Mouse (Mus musculus): Measurements from ENCODE around the gene Tmem248. TPM values are rescaled to one million over a fixed set of nuclear protein-coding genes. Genes with fewer than 3 reads are reported as not detected.

Tmem248 gene
- polyA plus RNA-seq, 1 experiment from 2014 or later: 42.3 TPM

- Histone ChIP-seq H3K79me2 (ENCODE audit: inconsistent target) (peaks cover 18% of the 10 kb centered on the region), H3K4me3 (ENCODE audit: inconsistent target) (no peak overlapping the region), H3K36me3 (ENCODE audit: inconsistent target) (peaks cover 45% of the 10 kb centered on the region), H3K27ac (no peak overlapping the region)
- WGBS (ENCODE audit: missing documents): 97% methylated on average over 6 of the region's 6 CpGs
Measured at GRCm38 (mm10) chr5:130191865-130192264, 25.0 kb upstream of the Tmem248 start.

GRCm38 (mm10) chr5:130192356-130192944 is 24.4 kb upstream of the Tmem248 start:
- H3K4me3 ChIP-seq (ENCODE audit: inconsistent target): no peak overlapping the region
- WGBS (ENCODE audit: missing documents): 100% methylated on average over 2 of the region's 2 CpGs
- H3K79me2 ChIP-seq (ENCODE audit: inconsistent target): peaks cover 12% of the 10 kb centered on the region
- no peak overlapping the region for H3K27ac ChIP-seq
- peaks cover 42% of the 10 kb centered on the region for H3K36me3 ChIP-seq (ENCODE audit: inconsistent target)

DNA sequence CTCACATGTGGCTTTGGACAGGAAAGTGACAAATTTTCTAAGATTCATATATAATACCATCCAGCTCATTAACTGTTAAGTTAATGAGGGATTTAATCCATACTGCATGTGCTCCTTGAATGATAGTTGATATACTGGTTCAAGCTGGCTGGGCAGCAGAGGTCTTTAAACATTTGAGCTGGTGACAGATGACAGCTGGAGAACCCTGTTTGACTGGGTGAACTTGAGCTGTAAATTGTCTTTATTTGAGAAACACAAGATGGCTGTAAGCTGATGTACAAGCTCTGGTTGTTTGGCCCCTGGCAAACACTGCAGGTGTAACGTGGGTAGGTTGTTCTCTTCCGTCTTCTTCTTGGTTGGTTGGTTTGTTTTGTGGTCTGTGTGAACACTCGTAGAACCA is 23.1 kb upstream of the Tmem248 start:
- H3K27ac ChIP-seq: no peak overlapping the region
- peaks cover 44% of the 10 kb centered on the region for H3K36me3 ChIP-seq (ENCODE audit: inconsistent target)
- H3K4me3 ChIP-seq (ENCODE audit: inconsistent target): no peak overlapping the region
- 92% methylated on average over 3 of the region's 3 CpGs for WGBS (ENCODE audit: missing documents)
- peaks cover 9% of the 10 kb centered on the region; the same call in 1 of the 2 replicates for H3K79me2 ChIP-seq (ENCODE audit: inconsistent target)

GRCm38 (mm10) chr5:130196307-130196706 is 20.6 kb upstream of the Tmem248 start:
- 100% methylated on average over 1 of the region's 1 CpGs for WGBS (ENCODE audit: missing documents)
- H3K36me3 ChIP-seq (ENCODE audit: inconsistent target): peaks cover 34% of the 10 kb centered on the region; the same call in 1 of the 2 replicates
- no peak overlapping the region for H3K27ac ChIP-seq
- no peak overlapping the region for H3K4me3 ChIP-seq (ENCODE audit: inconsistent target)
- peaks cover 13% of the 10 kb centered on the region; the same call in 1 of the 2 replicates for H3K79me2 ChIP-seq (ENCODE audit: inconsistent target)

DNA sequence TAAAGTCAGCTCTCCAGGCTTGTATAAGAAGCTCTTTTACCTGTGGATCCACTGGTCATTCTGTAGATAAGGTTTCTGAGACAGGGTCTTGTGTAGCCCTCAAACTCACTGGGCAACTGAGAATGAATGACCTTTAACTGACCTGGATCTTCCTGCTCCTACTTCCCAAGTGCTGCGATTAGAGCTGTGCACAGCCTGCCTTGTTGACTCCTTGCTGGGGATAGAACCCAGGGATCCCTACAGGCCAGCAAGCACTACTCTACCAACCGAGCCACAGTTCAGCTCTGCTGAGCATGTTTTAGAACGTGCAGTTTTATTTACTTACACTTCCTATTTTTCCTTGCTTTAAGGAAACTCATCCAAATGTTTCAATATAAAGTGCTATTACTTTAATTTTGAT is 19.4 kb upstream of the Tmem248 start:
- H3K27ac ChIP-seq: no peak overlapping the region
- H3K79me2 ChIP-seq (ENCODE audit: inconsistent target): peaks cover 13% of the 10 kb centered on the region; the same call in 1 of the 2 replicates
- H3K4me3 ChIP-seq (ENCODE audit: inconsistent target): no peak overlapping the region
- H3K36me3 ChIP-seq (ENCODE audit: inconsistent target): peaks cover 25% of the 10 kb centered on the region; the same call in 1 of the 2 replicates
- WGBS (ENCODE audit: missing documents): 67% methylated on average over 3 of the region's 3 CpGs

GRCm38 (mm10) chr5:130197981-130198380 is 18.9 kb upstream of the Tmem248 start:
- Histone ChIP-seq H3K36me3 (ENCODE audit: inconsistent target) (peaks cover 19% of the 10 kb centered on the region; the same call in 1 of the 2 replicates), H3K4me3 (ENCODE audit: inconsistent target) (no peak overlapping the region), H3K27ac (no peak overlapping the region), H3K79me2 (ENCODE audit: inconsistent target) (peaks cover 13% of the 10 kb centered on the region; the same call in 1 of the 2 replicates)
- 94% methylated on average over 7 of the region's 7 CpGs for WGBS (ENCODE audit: missing documents)

DNA sequence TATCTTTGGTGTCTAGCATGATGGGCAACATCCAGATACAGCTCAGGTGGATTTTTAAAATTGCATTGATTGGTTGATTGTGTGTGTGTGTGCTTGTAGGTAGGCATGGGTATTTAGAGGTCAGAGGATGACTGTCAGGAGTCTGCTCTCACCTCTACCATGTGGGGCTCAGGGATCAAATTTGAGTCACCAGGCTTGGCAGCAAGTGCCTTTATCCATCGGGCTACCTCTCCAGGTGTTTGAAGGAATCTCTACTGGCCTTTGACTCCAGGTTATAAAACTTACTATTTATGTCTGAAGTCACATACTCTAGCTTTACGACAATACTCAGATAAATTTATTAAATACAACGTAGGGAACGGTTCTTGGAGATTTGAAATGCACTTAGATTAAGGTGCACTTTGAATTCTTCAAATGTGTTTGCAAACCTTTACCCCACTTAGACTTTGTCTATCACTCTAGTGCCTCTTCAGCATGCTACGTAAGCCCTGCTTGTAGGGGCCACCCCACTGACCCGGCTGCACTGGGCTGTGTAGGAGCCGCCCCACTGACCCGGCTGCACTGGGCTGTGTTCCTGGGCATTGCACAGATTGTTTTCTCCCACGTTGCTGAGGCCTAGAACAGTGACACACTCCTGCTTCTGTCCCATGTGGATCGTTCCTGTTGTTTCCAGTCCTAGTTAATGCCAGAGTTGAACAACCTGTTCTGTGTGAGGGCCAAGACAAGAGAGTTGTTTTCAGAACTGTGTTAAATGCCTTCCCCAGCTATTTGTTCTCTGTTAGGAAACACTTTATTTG is 16.4 kb upstream of the Tmem248 start:
- 99% methylated on average over 10 of the region's 10 CpGs for WGBS (ENCODE audit: missing documents)
- H3K27ac ChIP-seq: no peak overlapping the region
- H3K4me3 ChIP-seq (ENCODE audit: inconsistent target): no peak overlapping the region
- H3K79me2 ChIP-seq (ENCODE audit: inconsistent target): peaks cover 4% of the 10 kb centered on the region; the same call in 1 of the 2 replicates
- H3K36me3 ChIP-seq (ENCODE audit: inconsistent target): peaks cover 16% of the 10 kb centered on the region; the same call in 1 of the 2 replicates

GRCm38 (mm10) chr5:130203948-130204347 is 12.9 kb upstream of the Tmem248 start:
- H3K79me2 ChIP-seq (ENCODE audit: inconsistent target): peaks cover 12% of the 10 kb centered on the region; the same call in 1 of the 2 replicates
- H3K27ac ChIP-seq: no peak overlapping the region
- H3K36me3 ChIP-seq (ENCODE audit: inconsistent target): peaks cover 15% of the 10 kb centered on the region
- WGBS (ENCODE audit: missing documents): 82% methylated on average over 4 of the region's 4 CpGs
- no peak overlapping the region for H3K4me3 ChIP-seq (ENCODE audit: inconsistent target)

DNA sequence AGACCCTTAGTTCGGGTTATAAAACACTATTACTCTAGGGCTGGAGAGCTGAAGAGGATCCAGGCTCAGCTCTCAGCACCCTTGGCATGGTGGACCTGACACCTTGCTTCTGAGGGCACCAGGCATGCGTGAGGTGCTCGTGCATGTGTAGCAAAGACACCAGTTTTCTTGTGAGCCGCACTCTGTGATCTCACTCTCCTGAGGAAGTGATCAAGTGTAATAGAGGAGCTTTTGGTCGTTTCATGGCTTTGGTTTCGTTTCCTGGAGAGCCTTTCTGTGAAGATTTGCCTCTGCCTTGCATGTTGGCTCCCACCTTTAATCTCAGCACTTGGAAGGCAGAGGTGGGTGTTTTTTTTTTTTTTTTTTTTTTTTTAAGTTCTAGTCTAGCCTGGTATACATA is 12.3 kb upstream of the Tmem248 start:
- peaks cover 12% of the 10 kb centered on the region; the same call in 1 of the 2 replicates for H3K79me2 ChIP-seq (ENCODE audit: inconsistent target)
- no peak overlapping the region for H3K4me3 ChIP-seq (ENCODE audit: inconsistent target)
- H3K36me3 ChIP-seq (ENCODE audit: inconsistent target): peaks cover 19% of the 10 kb centered on the region
- no peak overlapping the region; the same call in 1 of the 2 replicates for H3K27ac ChIP-seq
- WGBS (ENCODE audit: missing documents): 60% methylated on average over 6 of the region's 6 CpGs

- peaks cover 23% of the 10 kb centered on the region for H3K36me3 ChIP-seq (ENCODE audit: inconsistent target)
- WGBS (ENCODE audit: missing documents): 98% methylated on average over 3 of the region's 3 CpGs
Measured at GRCm38 (mm10) chr5:130205441-130206023, 11.3 kb upstream of the Tmem248 start.

GRCm38 (mm10) chr5:130207299-130207698 is 9.6 kb upstream of the Tmem248 start:
- Histone ChIP-seq H3K27ac (no peak overlapping the region), H3K4me3 (ENCODE audit: inconsistent target) (no peak overlapping the region), H3K36me3 (ENCODE audit: inconsistent target) (peaks cover 39% of the 10 kb centered on the region), H3K79me2 (ENCODE audit: inconsistent target) (peaks cover 8% of the 10 kb centered on the region; the same call in 1 of the 2 replicates)
- 95% methylated on average over 4 of the region's 4 CpGs for WGBS (ENCODE audit: missing documents)

More at GRCm38 (mm10) chr5:130205441-130206023, 11.3 kb upstream of the Tmem248 start:
- Histone ChIP-seq H3K4me3 (ENCODE audit: inconsistent target) (no peak overlapping the region), H3K79me2 (ENCODE audit: inconsistent target) (peaks cover 12% of the 10 kb centered on the region; the same call in 1 of the 2 replicates), H3K27ac (no peak overlapping the region)

DNA sequence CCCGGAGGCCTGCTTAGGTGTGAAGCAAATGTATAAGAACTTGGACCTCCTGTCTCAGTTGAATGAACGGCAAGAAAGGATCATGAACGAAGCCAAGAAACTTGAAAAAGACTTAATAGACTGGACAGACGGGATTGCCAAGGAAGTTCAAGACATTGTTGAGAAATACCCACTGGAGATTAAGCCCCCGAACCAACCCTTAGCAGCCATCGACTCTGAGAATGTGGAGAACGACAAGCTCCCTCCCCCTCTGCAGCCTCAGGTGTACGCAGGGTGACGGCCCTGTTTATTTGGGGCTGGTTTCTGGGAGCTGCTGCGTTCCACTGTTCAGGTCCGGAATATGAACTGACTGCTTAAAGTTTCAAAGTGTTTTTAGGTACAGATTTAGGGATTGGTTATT is 3.9 kb upstream of the Tmem248 start:
- H3K79me2 ChIP-seq (ENCODE audit: inconsistent target): no peaks in the 10 kb centered on the region
- no peak overlapping the region for H3K27ac ChIP-seq
- H3K36me3 ChIP-seq (ENCODE audit: inconsistent target): peaks cover 65% of the 10 kb centered on the region
- no peak overlapping the region for H3K4me3 ChIP-seq (ENCODE audit: inconsistent target)
- WGBS (ENCODE audit: missing documents): 95% methylated on average over 11 of the region's 11 CpGs

DNA sequence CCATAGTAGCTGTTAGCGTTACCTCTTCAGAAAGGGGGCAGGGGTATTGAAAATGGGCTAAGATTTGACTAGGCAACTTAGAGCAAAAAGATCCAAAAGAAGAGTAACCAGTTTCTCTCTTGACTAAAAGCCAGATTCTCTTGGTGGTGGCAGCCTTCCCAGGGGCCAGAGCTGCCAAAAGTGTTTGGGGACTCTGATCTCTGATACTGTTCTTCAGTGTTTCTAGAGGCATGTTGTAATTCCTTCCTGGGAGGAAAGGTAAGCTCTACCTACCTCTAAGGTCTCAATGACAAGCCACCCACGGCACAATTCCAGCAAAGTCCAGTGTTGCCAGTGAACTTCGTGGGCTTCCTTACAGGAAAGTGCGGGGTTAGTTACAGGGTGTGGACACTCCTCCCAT is 525 bp downstream of the Tmem248 start:
- H3K36me3 ChIP-seq (ENCODE audit: inconsistent target): peaks cover 24% of the 10 kb centered on the region
- H3K79me2 ChIP-seq (ENCODE audit: inconsistent target): peaks cover under 1% of the 10 kb centered on the region; the same call in 1 of the 2 replicates
- H3K27ac ChIP-seq: no peak overlapping the region
- no peak overlapping the region for H3K4me3 ChIP-seq (ENCODE audit: inconsistent target)
- 84% methylated on average over 4 of the region's 4 CpGs for WGBS (ENCODE audit: missing documents)

- no peak overlapping the region for H3K27ac ChIP-seq
- H3K79me2 ChIP-seq (ENCODE audit: inconsistent target): peaks cover 10% of the 10 kb centered on the region
- 95% methylated on average over 5 of the region's 5 CpGs for WGBS (ENCODE audit: missing documents)
- H3K4me3 ChIP-seq (ENCODE audit: inconsistent target): no peak overlapping the region
- H3K36me3 ChIP-seq (ENCODE audit: inconsistent target): peaks cover 15% of the 10 kb centered on the region; the same call in 1 of the 2 replicates
Measured at GRCm38 (mm10) chr5:130218336-130218735, 1.5 kb downstream of the Tmem248 start.
